Mouse (Mus musculus): Measurements from ENCODE around the gene Pik3r5.

GRCm38 (mm10) chr11:68531066-68531806, 99.3 kb downstream of the Pik3r5 start:
- TF ChIP-seq EP300 (optimal IDR thresholded peaks at IDR 0.05) (no peak), CTCF (IDR thresholded peaks at IDR 0.05; ENCODE audit: low read depth) (peak; percentile 78)

All from stomach, postnatal 0 days (tissue).